Mouse (Mus musculus): ENCODE measurements at regions not wholly inside any gene's neighbourhood (a gene's known extent, or its start where the extent isn't known, plus 50 kb on each side); places are given as distances from the start of the nearest gene placed in this dataset.
"Not testable (repeated sequence)": the region's sequence is repeated elsewhere in the genome, so short reads cannot be mapped to it uniquely, and the experiment has no call there.

GRCm38 (mm10) chr7:137576251-137576650 lies 138.8 kb downstream of the Glrx3 start:
- Histone ChIP-seq H3K4me1 (ENCODE audit: control insufficient read depth, insufficient read depth, low read length) (no peaks in the 10 kb centered on the region; the same call in 1 of the 2 replicates), H3K9me3 (ENCODE audit: control insufficient read depth, low read length) (no peaks in the 10 kb centered on the region), H3K27me3 (ENCODE audit: control insufficient read depth, insufficient read depth, low read length) (no peaks in the 10 kb centered on the region), H3K4me2 (no peak overlapping the region), H3K9ac (ENCODE audit: low read length) (no peak overlapping the region), H3K27ac (ENCODE audit: low read depth, low read length) (no peak overlapping the region), H3K4me3 (ENCODE audit: low read depth, low read length) (no peak overlapping the region), H3K36me3 (ENCODE audit: control insufficient read depth, insufficient read depth, low read length) (no peaks in the 10 kb centered on the region)
- no peak for DNase-seq (ENCODE audit: low spot score, missing footprints)
- no peak for ATAC-seq (ENCODE audit: low FRiP score)
- WGBS, result 58% methylated on average over 6 of the region's 6 CpGs

GRCm38 (mm10) chr7:137583556-137583955 lies 146.1 kb downstream of the Glrx3 start:
- Histone ChIP-seq H3K27me3 (ENCODE audit: control insufficient read depth, insufficient read depth, low read length) (no peaks in the 10 kb centered on the region), H3K4me1 (ENCODE audit: control insufficient read depth, insufficient read depth, low read length) (no peaks in the 10 kb centered on the region), H3K9ac (ENCODE audit: low read length) (no peak overlapping the region), H3K9me3 (ENCODE audit: control insufficient read depth, low read length) (no peaks in the 10 kb centered on the region), H3K4me3 (ENCODE audit: low read depth, low read length) (no peak overlapping the region), H3K36me3 (ENCODE audit: control insufficient read depth, insufficient read depth, low read length) (no peaks in the 10 kb centered on the region), H3K4me2 (no peak overlapping the region), H3K27ac (ENCODE audit: low read depth, low read length) (no peak overlapping the region)
- DNase-seq (ENCODE audit: low spot score, missing footprints) (no peak), ATAC-seq (ENCODE audit: low FRiP score) (no peak)
- WGBS, result 84% methylated on average over 2 of the region's 2 CpGs

- not testable (repeated sequence) for H3K4me1 ChIP-seq (ENCODE audit: control insufficient read depth, insufficient read depth, low read length); H3K9ac ChIP-seq (ENCODE audit: low read length); H3K36me3 ChIP-seq (ENCODE audit: control insufficient read depth, insufficient read depth, low read length); H3K4me3 ChIP-seq (ENCODE audit: low read depth, low read length); H3K27me3 ChIP-seq (ENCODE audit: control insufficient read depth, insufficient read depth, low read length); H3K4me2 ChIP-seq; DNase-seq (ENCODE audit: low spot score, missing footprints); H3K9me3 ChIP-seq (ENCODE audit: control insufficient read depth, low read length); H3K27ac ChIP-seq (ENCODE audit: low read depth, low read length); ATAC-seq (ENCODE audit: low FRiP score)
- 90% methylated on average over 4 of the region's 4 CpGs for WGBS
These were observed 147.5 kb downstream of the Glrx3 start for GRCm38 (mm10) chr7:137584916-137585315.

GRCm38 (mm10) chr7:137593570-137593969 lies 156.2 kb downstream of the Glrx3 start:
- no peaks in the 10 kb centered on the region for H3K9me3 ChIP-seq (ENCODE audit: control insufficient read depth, low read length)
- 73% methylated on average over 8 of the region's 8 CpGs for whole genome bisulfite sequencing

GRCm38 (mm10) chr7:137595567-137595966 lies 158.2 kb downstream of the Glrx3 start:
- H3K4me2 ChIP-seq, result no peak overlapping the region

More at GRCm38 (mm10) chr7:137593570-137593969, 156.2 kb downstream of the Glrx3 start:
- Histone ChIP-seq H3K4me1 (ENCODE audit: control insufficient read depth, insufficient read depth, low read length) (no peaks in the 10 kb centered on the region), H3K27me3 (ENCODE audit: control insufficient read depth, insufficient read depth, low read length) (no peaks in the 10 kb centered on the region), H3K4me2 (no peak overlapping the region), H3K36me3 (ENCODE audit: control insufficient read depth, insufficient read depth, low read length) (no peaks in the 10 kb centered on the region), H3K27ac (ENCODE audit: low read depth, low read length) (no peak overlapping the region), H3K4me3 (ENCODE audit: low read depth, low read length) (no peak overlapping the region), H3K9ac (ENCODE audit: low read length) (no peak overlapping the region)
- ATAC-seq (ENCODE audit: low FRiP score) (no peak), DNase-seq (ENCODE audit: low spot score, missing footprints) (no peak)

GRCm38 (mm10) chr7:137596161-137596560 lies 158.7 kb downstream of the Glrx3 start:
- no peak for DNase-seq (ENCODE audit: low spot score, missing footprints)
- WGBS, result 84% methylated on average over 7 of the region's 7 CpGs

More at GRCm38 (mm10) chr7:137595567-137595966, 158.2 kb downstream of the Glrx3 start:
- WGBS, result 88% methylated on average over 4 of the region's 4 CpGs
- H3K4me1 ChIP-seq (ENCODE audit: control insufficient read depth, insufficient read depth, low read length), result no peaks in the 10 kb centered on the region
- H3K9ac ChIP-seq (ENCODE audit: low read length), result no peak overlapping the region
- DNase-seq (ENCODE audit: low spot score, missing footprints), result no peak
- no peaks in the 10 kb centered on the region for H3K36me3 ChIP-seq (ENCODE audit: control insufficient read depth, insufficient read depth, low read length)
- no peak overlapping the region for H3K4me3 ChIP-seq (ENCODE audit: low read depth, low read length)
- no peaks in the 10 kb centered on the region for H3K27me3 ChIP-seq (ENCODE audit: control insufficient read depth, insufficient read depth, low read length)
- no peak overlapping the region for H3K27ac ChIP-seq (ENCODE audit: low read depth, low read length)
- no peak for ATAC-seq (ENCODE audit: low FRiP score)
- H3K9me3 ChIP-seq (ENCODE audit: control insufficient read depth, low read length), result no peaks in the 10 kb centered on the region

GRCm38 (mm10) chr7:137603039-137603438 lies 165.6 kb downstream of the Glrx3 start:
- no peak overlapping the region for H3K4me3 ChIP-seq (ENCODE audit: low read depth, low read length)
- H3K4me2 ChIP-seq, result no peak overlapping the region
- no peaks in the 10 kb centered on the region for H3K27me3 ChIP-seq (ENCODE audit: control insufficient read depth, insufficient read depth, low read length)
- H3K9ac ChIP-seq (ENCODE audit: low read length), result no peak overlapping the region
- no peak overlapping the region for H3K27ac ChIP-seq (ENCODE audit: low read depth, low read length)
- H3K9me3 ChIP-seq (ENCODE audit: control insufficient read depth, low read length), result no peaks in the 10 kb centered on the region
- H3K36me3 ChIP-seq (ENCODE audit: control insufficient read depth, insufficient read depth, low read length), result no peaks in the 10 kb centered on the region
- H3K4me1 ChIP-seq (ENCODE audit: control insufficient read depth, insufficient read depth, low read length), result no peaks in the 10 kb centered on the region
- DNase-seq (ENCODE audit: low spot score, missing footprints), result peak; percentile 96
- 6% methylated on average over 8 of the region's 8 CpGs for WGBS
- peak; percentile 66 for ATAC-seq (ENCODE audit: low FRiP score)

More at GRCm38 (mm10) chr7:137596161-137596560, 158.7 kb downstream of the Glrx3 start:
- no peak for ATAC-seq (ENCODE audit: low FRiP score)
- Histone ChIP-seq H3K36me3 (ENCODE audit: control insufficient read depth, insufficient read depth, low read length) (no peaks in the 10 kb centered on the region), H3K27me3 (ENCODE audit: control insufficient read depth, insufficient read depth, low read length) (no peaks in the 10 kb centered on the region), H3K4me2 (no peak overlapping the region), H3K27ac (ENCODE audit: low read depth, low read length) (no peak overlapping the region), H3K9me3 (ENCODE audit: control insufficient read depth, low read length) (no peaks in the 10 kb centered on the region), H3K4me3 (ENCODE audit: low read depth, low read length) (no peak overlapping the region), H3K4me1 (ENCODE audit: control insufficient read depth, insufficient read depth, low read length) (no peaks in the 10 kb centered on the region), H3K9ac (ENCODE audit: low read length) (no peak overlapping the region)

GRCm38 (mm10) chr7:137609752-137610151 lies 172.3 kb downstream of the Glrx3 start:
- no peaks in the 10 kb centered on the region for H3K9me3 ChIP-seq (ENCODE audit: control insufficient read depth, low read length)
- H3K4me2 ChIP-seq, result no peak overlapping the region
- 75% methylated on average over 6 of the region's 6 CpGs for WGBS
- H3K36me3 ChIP-seq (ENCODE audit: control insufficient read depth, insufficient read depth, low read length), result no peaks in the 10 kb centered on the region
- H3K4me3 ChIP-seq (ENCODE audit: low read depth, low read length), result no peak overlapping the region
- ATAC-seq (ENCODE audit: low FRiP score), result no peak
- no peak overlapping the region for H3K9ac ChIP-seq (ENCODE audit: low read length)
- H3K27ac ChIP-seq (ENCODE audit: low read depth, low read length), result no peak overlapping the region
- no peak for DNase-seq (ENCODE audit: low spot score, missing footprints)
- no peaks in the 10 kb centered on the region for H3K27me3 ChIP-seq (ENCODE audit: control insufficient read depth, insufficient read depth, low read length)
- H3K4me1 ChIP-seq (ENCODE audit: control insufficient read depth, insufficient read depth, low read length), result no peaks in the 10 kb centered on the region

GRCm38 (mm10) chr7:137611363-137611762 lies 173.9 kb downstream of the Glrx3 start:
- ATAC-seq (ENCODE audit: low FRiP score), result no peak

More at GRCm38 (mm10) chr7:137611363-137611762, 173.9 kb downstream of the Glrx3 start:
- no peak overlapping the region for H3K9ac ChIP-seq (ENCODE audit: low read length)
- no peaks in the 10 kb centered on the region for H3K27me3 ChIP-seq (ENCODE audit: control insufficient read depth, insufficient read depth, low read length)
- WGBS, result 77% methylated on average over 6 of the region's 6 CpGs
- H3K9me3 ChIP-seq (ENCODE audit: control insufficient read depth, low read length), result no peaks in the 10 kb centered on the region
- no peak overlapping the region for H3K4me2 ChIP-seq
- no peak overlapping the region for H3K4me3 ChIP-seq (ENCODE audit: low read depth, low read length)
- H3K4me1 ChIP-seq (ENCODE audit: control insufficient read depth, insufficient read depth, low read length), result no peaks in the 10 kb centered on the region
- H3K36me3 ChIP-seq (ENCODE audit: control insufficient read depth, insufficient read depth, low read length), result no peaks in the 10 kb centered on the region
- no peak overlapping the region for H3K27ac ChIP-seq (ENCODE audit: low read depth, low read length)
- no peak for DNase-seq (ENCODE audit: low spot score, missing footprints)
